Mouse (Mus musculus) T-helper 2 cell (primary cell): ENCODE measurements around the gene Ubap1.

Experiments
- in situ Hi-C: fragments of 300-600 bp; cut with MboI, MseI; formaldehyde crosslinking; loops from one replicate; pipeline ENCODE4 v1.15.1; 2025; ENCODE audit warnings: high pct_unique_total_duplicates

Gene Ubap1

DNA sequence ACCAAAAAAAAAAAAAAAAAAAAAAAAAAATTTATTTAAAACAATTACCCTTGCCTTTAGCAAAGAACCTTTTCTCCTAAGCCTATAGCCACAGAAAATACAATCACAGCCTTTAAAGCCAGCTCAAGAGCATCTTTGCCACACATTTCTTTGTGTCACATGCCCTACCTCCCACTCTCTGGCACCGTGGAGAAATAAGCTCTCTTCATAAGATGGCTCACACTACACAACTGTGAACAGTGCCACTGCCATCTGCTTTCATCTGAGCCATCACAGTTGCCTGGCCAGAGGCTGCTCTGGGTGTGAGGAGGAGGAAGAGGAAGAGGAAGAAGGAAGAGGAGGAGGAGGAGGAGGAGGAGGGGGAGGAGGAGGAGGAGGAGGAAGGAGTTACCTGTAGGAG lies 60.5 kb downstream of the Ubap1 start:
- in situ Hi-C loops, result no loop called here

GRCm38 (mm10) chr4:41416966-41417365 lies 68.2 kb downstream of the Ubap1 start:
- in situ Hi-C loops, result no loop called here

GRCm38 (mm10) chr4:41438931-41439330 lies 90.1 kb downstream of the Ubap1 start:
- in situ Hi-C loops, result loop anchor here (10.0 kb wide), 1 partner anchor 1646 kb away; no protein-coding TSS in a partner anchor
